In genomic region chr13:83880772-83881171, GRCm38 (mm10) we compare ENCODE assay signal across 19 mouse cellular contexts.
DNase-seq lines count a peak whose midpoint lies in the region; ATAC-seq lines count a peak whose summit lies in the region.
"Had no signal": no experiment of that assay in that cellular context is flagged by ENCODE, and none has a peak within 500 bp of the region (broad histone marks: within the 10 kb centered on the region; RNA-seq: fewer than 3 reads in every experiment).

No protein-coding gene starts in this region.

- no peaks in the 10 kb centered on the region for H3K27me3 ChIP-seq in embryonic facial prominence, embryonic 14.5 days (replicated peaks; ENCODE audit: control insufficient read depth, insufficient read depth, low read length)
- no peaks in the 10 kb centered on the region for H3K27me3 ChIP-seq in forebrain, embryonic 12.5 days
- no peaks in the 10 kb centered on the region for H3K27me3 ChIP-seq in hindbrain, embryonic 13.5 days
- H3K27me3 ChIP-seq in midbrain, embryonic 15.5 days (replicated peaks), result no peaks in the 10 kb centered on the region
- H3K27me3 ChIP-seq: liver, embryonic 12.5 days; lung, embryonic 15.5 days had no signal

- no peaks in the 10 kb centered on the region for H3K4me1 ChIP-seq in embryonic facial prominence, embryonic 14.5 days (ENCODE audit: control insufficient read depth, insufficient read depth, low read length)
- peaks cover 42% of the 10 kb centered on the region for H3K4me1 ChIP-seq in forebrain, embryonic 12.5 days
- peaks cover 14% of the 10 kb centered on the region; the same call in 1 of the 2 replicates for H3K4me1 ChIP-seq in hindbrain, embryonic 13.5 days (replicated peaks)
- H3K4me1 ChIP-seq in midbrain, embryonic 15.5 days, result peaks cover 14% of the 10 kb centered on the region
- H3K4me1 ChIP-seq: liver, embryonic 12.5 days; lung, embryonic 15.5 days had no signal

- DNase-seq in embryonic facial prominence, embryonic 14.5 days (ENCODE audit: low spot score), result peak; percentile 27
- no peak for DNase-seq in right cerebral cortex, adult 2 months (ENCODE audit: low spot score in 2 of 2)
- no peak for DNase-seq in gastrocnemius, postnatal 4 days (ENCODE audit: low spot score in 2 of 2)
- no peak for DNase-seq in lung, postnatal 14 days
- DNase-seq: adrenal gland, postnatal 25 days; cerebellum, adult 8-10 months; heart, postnatal 4 days; kidney, adult 11 months; kidney, postnatal 10 days; right cerebral cortex, postnatal 25 days had no signal

- no peak overlapping the region for H3K27ac ChIP-seq in embryonic facial prominence, embryonic 14.5 days (replicated peaks; ENCODE audit: low read depth, low read length)
- peak overlapping the region; percentile 83 for H3K27ac ChIP-seq in forebrain, embryonic 12.5 days
- peak overlapping the region; percentile 83 for H3K27ac ChIP-seq in hindbrain, embryonic 13.5 days
- H3K27ac ChIP-seq in midbrain, embryonic 15.5 days, result peak overlapping the region; percentile 79
- H3K27ac ChIP-seq: layer of hippocampus, adult 2 months; liver, embryonic 12.5 days; lung, embryonic 15.5 days had no signal

- H3K4me2 ChIP-seq in embryonic facial prominence, embryonic 14.5 days (ENCODE audit: low read depth, low read length), result no peak overlapping the region
- no peak overlapping the region for H3K4me2 ChIP-seq in forebrain, embryonic 12.5 days
- no peak overlapping the region for H3K4me2 ChIP-seq in hindbrain, embryonic 13.5 days
- no peak overlapping the region for H3K4me2 ChIP-seq in midbrain, embryonic 15.5 days
- H3K4me2 ChIP-seq: liver, embryonic 12.5 days; lung, embryonic 15.5 days had no signal

- WGBS in embryonic facial prominence, embryonic 14.5 days, result 75% methylated on average over 2 of the region's 2 CpGs
- WGBS in forebrain, embryonic 12.5 days, result 10% methylated on average over 2 of the region's 2 CpGs
- WGBS in hindbrain, embryonic 13.5 days, result 15% methylated on average over 2 of the region's 2 CpGs
- WGBS in midbrain, embryonic 15.5 days, result 38% methylated on average over 2 of the region's 2 CpGs

- ATAC-seq in embryonic facial prominence, embryonic 14.5 days (ENCODE audit: low read depth), result peak; percentile 67; the same call in 1 of the 2 replicates
- ATAC-seq in forebrain, embryonic 12.5 days (ENCODE audit: low FRiP score), result no peak; the same call in 1 of the 2 replicates
- ATAC-seq in hindbrain, embryonic 13.5 days (ENCODE audit: low FRiP score), result no peak
- no peak for ATAC-seq in midbrain, embryonic 15.5 days (replicated peaks)
- ATAC-seq: activated CD4-positive, CD25-positive, alpha-beta regulatory T cell, adult 4 months; liver, embryonic 12.5 days; Patski had no signal

- no peaks in the 10 kb centered on the region for H3K36me3 ChIP-seq in embryonic facial prominence, embryonic 14.5 days (ENCODE audit: control insufficient read depth, insufficient read depth, low read length)
- no peaks in the 10 kb centered on the region for H3K36me3 ChIP-seq in forebrain, embryonic 12.5 days (replicated peaks)
- no peaks in the 10 kb centered on the region for H3K36me3 ChIP-seq in hindbrain, embryonic 13.5 days
- H3K36me3 ChIP-seq in midbrain, embryonic 15.5 days (replicated peaks), result no peaks in the 10 kb centered on the region
- H3K36me3 ChIP-seq: liver, embryonic 12.5 days; lung, embryonic 15.5 days had no signal

- H3K9ac ChIP-seq in embryonic facial prominence, embryonic 14.5 days (ENCODE audit: low read depth, low read length), result no peak overlapping the region
- no peak overlapping the region for H3K9ac ChIP-seq in forebrain, embryonic 12.5 days
- no peak overlapping the region for H3K9ac ChIP-seq in hindbrain, embryonic 13.5 days
- no peak overlapping the region for H3K9ac ChIP-seq in midbrain, embryonic 15.5 days
- H3K9ac ChIP-seq: liver, embryonic 12.5 days; lung, embryonic 15.5 days had no signal

- no peaks in the 10 kb centered on the region for H3K9me3 ChIP-seq in embryonic facial prominence, embryonic 14.5 days (ENCODE audit: control insufficient read depth, low read length)
- no peaks in the 10 kb centered on the region for H3K9me3 ChIP-seq in forebrain, embryonic 12.5 days
- H3K9me3 ChIP-seq in hindbrain, embryonic 13.5 days, result no peaks in the 10 kb centered on the region
- no peaks in the 10 kb centered on the region for H3K9me3 ChIP-seq in midbrain, embryonic 15.5 days
- H3K9me3 ChIP-seq: liver, embryonic 12.5 days; lung, embryonic 15.5 days had no signal

- H3K4me3 ChIP-seq in embryonic facial prominence, embryonic 14.5 days (ENCODE audit: low read depth, low read length), result no peak overlapping the region
- H3K4me3 ChIP-seq in forebrain, embryonic 12.5 days (replicated peaks), result no peak overlapping the region
- no peak overlapping the region for H3K4me3 ChIP-seq in hindbrain, embryonic 13.5 days
- no peak overlapping the region for H3K4me3 ChIP-seq in midbrain, embryonic 15.5 days
- H3K4me3 ChIP-seq: erythroblast, embryonic 14.5 days; layer of hippocampus, adult 2 months; liver, embryonic 12.5 days; lung, embryonic 15.5 days had no signal
